Mouse (Mus musculus): Measurements from ENCODE around the gene Irak1. TPM values are rescaled to one million over a fixed set of nuclear protein-coding genes. Genes with fewer than 3 reads are reported as not detected.

Gene Irak1
- 100 to 1,000 TPM; 112 to 117 TPM for total RNA-seq (2021)
- long read RNA-seq, experiment 1, transcript Irak1-206 (14 exons, 3,835 nt), result major isoform, 21 of 92 reads
- long read RNA-seq, experiment 1, partial matches to known transcripts, result 44 of 92 reads
- long read RNA-seq, experiment 1, other reads (novel, unspliced or antisense), result 21 of 92 reads
- long read RNA-seq, experiment 2, transcript Irak1-206 (14 exons, 3,835 nt), result major isoform, 24 of 60 reads
- long read RNA-seq, experiment 2, transcript Irak1-204 (14 exons, 3,825 nt), result minor isoform, 11 of 60 reads
- long read RNA-seq, experiment 2, partial matches to known transcripts, result 12 of 60 reads
- long read RNA-seq, experiment 2, other reads (novel, unspliced or antisense), result 11 of 60 reads

- peak; percentile 87 to 89 for DNase-seq
Measured at GRCm38 (mm10) chrX:74023188-74024049, at the start of gene Irak1. Gene Irak1 (minus strand): TSS chrX:74023918.

GRCm38 (mm10) chrX:74070794-74071193 is 47.1 kb upstream of the Irak1 start:
- no peak for DNase-seq

- peak; percentile 49 to 61 for DNase-seq
Measured at GRCm38 (mm10) chrX:74067891-74068290, 44.2 kb upstream of the Irak1 start.

- peak; percentile 58 to 65 for DNase-seq
Measured at GRCm38 (mm10) chrX:74045107-74045506, 21.4 kb upstream of the Irak1 start.

- peak in 1 of 2 experiments; percentile 7 for DNase-seq
Measured at GRCm38 (mm10) chrX:74037702-74038375, 14.1 kb upstream of the Irak1 start.

GRCm38 (mm10) chrX:74030000-74030399 is 6.3 kb upstream of the Irak1 start:
- no peak for DNase-seq

GRCm38 (mm10) chrX:74022795-74023187 is 927 bp downstream of the Irak1 start:
- DNase-seq, result peak in 1 of 2 experiments; percentile 7

GRCm38 (mm10) chrX:74014597-74014996 is 9.1 kb downstream of the Irak1 start:
- DNase-seq, result no peak

- no peak for DNase-seq
Measured at GRCm38 (mm10) chrX:74008063-74008462, 15.7 kb downstream of the Irak1 start.

GRCm38 (mm10) chrX:74006401-74006800 is 17.3 kb downstream of the Irak1 start:
- DNase-seq, result no peak

- DNase-seq, result no peak
Measured at GRCm38 (mm10) chrX:74003644-74004043, 20.1 kb downstream of the Irak1 start.

- no peak for DNase-seq
Measured at GRCm38 (mm10) chrX:74001024-74001423, 22.7 kb downstream of the Irak1 start.

- peak; percentile 30 to 62 for DNase-seq
Measured at GRCm38 (mm10) chrX:73998911-73999869, 24.5 kb downstream of the Irak1 start.

GRCm38 (mm10) chrX:73977783-73978182 is 45.9 kb downstream of the Irak1 start:
- no peak for DNase-seq

- DNase-seq, result no peak
Measured at GRCm38 (mm10) chrX:73976283-73976682, 47.4 kb downstream of the Irak1 start.

- no peak for DNase-seq
Measured at GRCm38 (mm10) chrX:73972774-73973173, 50.9 kb downstream of the Irak1 start.

GRCm38 (mm10) chrX:73970781-73971180 is 52.9 kb downstream of the Irak1 start:
- DNase-seq, result no peak

- DNase-seq, result no peak
Measured at GRCm38 (mm10) chrX:73969729-73970128, 54.0 kb downstream of the Irak1 start.

- DNase-seq, result no peak
Measured at GRCm38 (mm10) chrX:73969167-73969566, 54.6 kb downstream of the Irak1 start.

- DNase-seq, result peak; percentile 87 to 88
Measured at GRCm38 (mm10) chrX:73967177-73968075, 56.3 kb downstream of the Irak1 start.
